Mouse (Mus musculus) monocyte, adult 5-6 weeks (primary cell): ENCODE measurements around the gene Pou2f2. TPM values are rescaled to one million over a fixed set of nuclear protein-coding genes. Genes with fewer than 3 reads are reported as not detected.

Experiments used
- ATAC-seq: fragments of 153-309, 156-312 bp; replicated peaks from 2 replicates; pipeline ENCODE4 v1.8.0; 2017; ENCODE audit warnings: mild to moderate bottlenecking; ENCODE audit not compliant: low TSS enrichment, insufficient number of reproducible peaks, severe bottlenecking, poor library complexity, low FRiP score
- total RNA-seq: library from RNA; stranded (forward); fragments of 200-1000, 200-491, 200-594 nt; gene quantifications from 3 replicates; pipeline ENCODE4 v1.2.3, GENCODE M21; 2017

Gene Pou2f2
- total RNA-seq, 1 experiment from 2014 or later = 38.0 TPM

- peak; percentile 94 for ATAC-seq
Observed at GRCm38 (mm10) chr7:25155469-25156157, 23.9 kb downstream of the Pou2f2 start.

GRCm38 (mm10) chr7:25154648-25155047 is 24.9 kb downstream of the Pou2f2 start:
- no peak for ATAC-seq

- no peak for ATAC-seq
Observed at GRCm38 (mm10) chr7:25153841-25154240, 25.7 kb downstream of the Pou2f2 start.

DNA sequence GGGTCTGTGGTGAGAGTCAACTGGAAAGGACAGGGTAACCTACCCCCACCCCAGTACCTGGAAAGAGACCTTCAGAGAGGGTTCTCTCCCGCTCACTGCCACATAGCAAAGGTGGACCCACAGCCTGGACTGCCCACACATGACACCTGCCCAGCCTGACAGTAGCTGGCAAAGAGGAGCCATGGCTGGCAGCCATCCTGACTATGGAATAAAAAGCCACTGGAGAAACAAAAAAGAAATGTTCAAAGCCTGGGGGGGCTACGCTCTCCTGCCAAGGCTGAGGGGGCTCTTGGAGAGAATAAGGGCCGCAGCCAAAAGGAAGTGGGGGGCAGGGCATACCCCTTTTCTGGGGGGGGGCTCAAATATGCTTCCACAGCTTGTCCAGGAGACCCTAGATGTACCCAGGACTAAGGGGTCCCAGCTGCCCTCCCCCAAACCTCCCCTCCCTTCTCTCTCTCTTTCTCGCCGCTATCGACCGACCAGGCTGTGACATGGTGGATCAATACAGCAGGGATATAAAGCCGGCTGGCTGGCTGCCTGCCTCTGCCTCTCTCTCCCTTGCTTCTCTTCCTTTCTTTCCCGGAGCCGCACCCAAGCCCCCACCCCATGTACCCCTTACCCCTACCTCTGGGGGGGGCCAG is 27.5 kb downstream of the Pou2f2 start:
- ATAC-seq = no peak

- ATAC-seq = no peak
Observed at GRCm38 (mm10) chr7:25151009-25151408, 28.5 kb downstream of the Pou2f2 start.

GRCm38 (mm10) chr7:25150151-25150663 is 29.3 kb downstream of the Pou2f2 start:
- ATAC-seq = no peak

- no peak; the same call in 1 of the 2 replicates for ATAC-seq
Observed at GRCm38 (mm10) chr7:25145896-25146295, 33.6 kb downstream of the Pou2f2 start.

DNA sequence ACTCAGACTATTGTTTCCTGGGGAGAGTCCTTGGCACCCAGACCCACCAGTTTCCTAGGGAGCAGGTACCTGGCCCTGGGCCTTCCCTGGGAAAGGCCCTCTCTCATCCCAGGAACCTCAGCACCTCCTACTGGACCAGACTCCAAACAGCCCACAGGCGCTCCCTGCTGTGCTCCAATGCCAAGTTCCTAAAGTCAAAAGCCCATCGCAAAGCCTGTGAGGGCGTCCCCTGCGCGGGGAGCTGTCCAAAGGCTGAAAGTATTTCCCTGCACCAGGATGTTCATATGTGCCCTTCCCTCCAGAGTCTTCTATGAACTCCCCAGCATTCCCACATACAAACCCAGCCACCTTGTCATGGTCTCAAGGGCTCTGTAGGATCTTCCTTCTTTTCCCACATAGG is 37.8 kb downstream of the Pou2f2 start:
- no peak for ATAC-seq

GRCm38 (mm10) chr7:25137553-25137952 is 42.0 kb downstream of the Pou2f2 start:
- ATAC-seq = no peak

DNA sequence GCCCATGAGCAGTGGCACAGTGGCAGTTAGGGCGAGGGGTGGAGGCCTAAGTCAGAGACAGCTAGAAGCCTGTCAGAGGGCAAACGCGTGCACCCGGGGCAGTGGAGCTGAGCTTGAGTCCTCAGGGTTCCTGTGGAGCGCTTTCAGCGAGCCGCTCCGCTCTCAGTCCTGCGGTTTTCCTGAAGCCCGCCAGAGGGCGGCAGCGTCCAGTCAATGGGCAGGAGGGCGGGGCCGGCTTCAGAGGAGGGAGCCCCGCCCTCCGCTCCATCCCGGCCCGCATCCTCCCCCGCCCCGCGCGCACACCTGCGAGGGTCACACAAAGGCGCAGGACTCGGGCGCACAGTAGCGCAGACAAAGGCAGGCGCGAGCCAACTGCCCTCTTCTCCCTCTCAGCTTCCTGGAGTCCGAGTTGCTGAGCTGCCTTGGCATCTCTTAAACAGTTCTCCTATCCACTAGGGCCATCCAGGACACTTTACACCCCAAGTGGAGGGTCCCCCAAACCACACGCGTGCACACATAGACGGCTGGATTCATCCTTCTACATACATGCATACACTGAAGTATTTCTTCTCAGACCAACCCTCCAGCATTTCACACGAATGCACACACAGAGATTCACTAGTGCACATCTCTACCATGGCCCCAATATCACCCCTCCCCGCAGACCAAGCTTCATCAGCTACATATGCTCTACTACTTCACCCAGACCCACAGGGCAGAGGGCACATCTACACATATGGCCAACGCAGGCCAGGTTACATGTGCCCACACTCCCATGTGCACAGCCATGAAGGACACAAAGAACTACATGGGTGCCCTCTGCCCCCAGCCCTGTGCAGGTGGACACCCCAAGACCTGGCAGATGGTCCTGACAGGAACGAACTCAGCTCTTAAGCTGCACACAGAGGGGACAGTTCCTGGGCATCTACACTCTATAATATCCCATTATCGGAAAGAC is 46.2 kb downstream of the Pou2f2 start:
- ATAC-seq = peak; percentile 52

GRCm38 (mm10) chr7:25132318-25132960 is 47.1 kb downstream of the Pou2f2 start:
- ATAC-seq = peak; percentile 48

DNA sequence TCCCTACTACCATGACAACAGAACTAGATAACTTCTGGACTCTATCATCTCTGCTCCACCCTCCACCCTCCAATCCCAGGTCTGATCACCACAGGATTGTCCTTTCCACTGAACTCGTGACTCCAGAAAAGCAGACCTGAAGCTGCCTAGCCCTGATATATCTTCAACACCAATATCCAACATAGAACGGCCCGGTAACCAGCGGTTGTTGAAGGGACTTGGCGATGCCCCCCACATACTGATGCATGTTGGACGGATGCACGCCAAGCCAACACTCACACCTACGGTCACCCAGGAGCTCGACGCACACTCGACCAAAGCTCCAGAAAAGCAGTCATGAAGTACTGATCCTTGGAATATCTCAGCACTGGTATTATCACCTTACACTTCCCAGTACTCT is 48.3 kb downstream of the Pou2f2 start:
- no peak for ATAC-seq

DNA sequence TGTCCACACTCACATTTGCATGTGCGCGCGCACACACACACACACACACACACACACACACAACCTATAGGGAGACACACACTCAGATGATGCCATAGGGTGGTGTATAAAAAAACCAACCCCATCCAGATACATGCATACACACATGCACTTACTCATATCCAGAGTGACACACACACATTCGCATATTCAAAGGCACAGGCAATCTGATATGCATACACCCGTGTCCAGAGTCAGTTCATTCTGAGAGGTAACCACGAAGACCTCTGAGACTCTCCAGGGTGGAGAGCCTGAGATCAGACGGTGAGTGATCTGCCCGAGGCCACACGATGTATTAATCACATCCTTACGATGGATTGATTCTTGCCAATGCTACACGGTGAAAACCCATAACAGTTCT is 49.0 kb downstream of the Pou2f2 start:
- ATAC-seq = peak; percentile 12; the same call in 1 of the 2 replicates

GRCm38 (mm10) chr7:25129390-25129979 is 50.0 kb downstream of the Pou2f2 start:
- ATAC-seq = peak; percentile 30

GRCm38 (mm10) chr7:25127971-25128370 is 51.6 kb downstream of the Pou2f2 start:
- no peak for ATAC-seq

DNA sequence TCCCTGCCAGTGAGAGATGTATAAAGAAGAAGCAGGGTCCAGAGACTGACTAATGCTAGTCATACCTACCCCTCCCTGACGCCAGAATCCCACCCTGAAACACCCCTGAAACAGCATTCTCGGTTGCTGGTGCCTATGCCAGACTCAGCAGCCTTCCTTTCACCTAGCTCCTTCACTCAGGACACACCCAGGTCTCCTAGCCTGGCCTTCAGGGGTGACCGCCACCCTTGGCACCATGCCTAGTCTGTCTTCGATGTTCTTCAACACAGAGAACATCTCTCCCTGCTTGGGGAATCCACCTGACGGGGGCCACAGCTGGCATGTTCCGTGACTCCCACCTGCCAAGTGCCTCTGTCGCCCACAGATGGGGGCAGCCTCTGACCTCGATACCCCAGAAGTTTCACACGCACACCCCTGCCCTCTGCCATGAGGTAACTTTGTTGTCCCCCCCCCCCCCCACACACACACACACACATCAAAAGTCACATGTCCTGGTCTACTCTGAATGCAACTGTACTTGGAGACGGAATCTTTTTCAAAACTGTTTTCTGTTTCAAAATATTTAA is 53.7 kb downstream of the Pou2f2 start:
- ATAC-seq = no peak

DNA sequence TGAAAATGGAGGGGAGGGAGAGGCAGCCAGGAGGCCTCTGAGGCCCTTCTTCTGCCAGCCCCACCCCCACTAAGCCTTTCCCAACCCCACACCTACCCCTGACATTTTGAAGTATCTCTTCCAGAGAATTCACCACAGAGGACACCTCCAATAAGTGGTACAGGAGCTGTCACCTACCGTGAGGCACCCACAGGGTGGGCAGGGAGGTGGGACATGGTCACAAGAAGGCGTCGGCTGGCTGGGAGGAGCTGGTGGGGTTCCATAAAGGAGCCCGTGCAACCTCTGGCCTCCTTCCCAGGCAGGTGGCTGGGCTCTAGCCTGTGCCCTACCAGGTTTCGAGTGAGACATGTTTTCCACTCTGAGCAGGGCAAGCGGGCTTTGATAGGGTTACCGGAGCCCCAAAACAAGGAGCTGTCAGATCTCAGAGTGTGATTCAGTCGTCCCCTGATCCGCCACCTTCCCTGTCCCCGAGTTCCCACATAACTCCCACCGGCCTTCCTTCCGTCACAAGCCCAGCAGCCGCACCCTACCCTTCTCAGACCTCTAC is 58.2 kb downstream of the Pou2f2 start:
- ATAC-seq = 0 out of 2 replicates have a peak, but pooled peaks have one; percentile 3
